Mouse (Mus musculus) hindbrain, embryonic 14.5 days (tissue): Measurements from ENCODE around the gene Slc38a2. TPM values are rescaled to one million over a fixed set of nuclear protein-coding genes. Genes with fewer than 3 reads are reported as not detected.

ENCODE experiments used
- ATAC-seq: fragments of 200-750 bp; cut with Nextera tagmentation; 2 replicates; pipeline ENCODE4 v1.8.0; 2017; ENCODE audit warnings: moderate number of reproducible peaks, mild to moderate bottlenecking, moderate TSS enrichment, moderate library complexity; ENCODE audit not compliant: low FRiP score
- DNase-seq: peaks from one replicate; pipeline ENCODE4 v3.0.0-alpha.2; 2015; ENCODE audit warnings: low spot score
- H3K27ac ChIP-seq: fragments of 300-500 bp; sonication (generic); 2 replicates; pipeline ENCODE4 v1.5.1; 2014; ENCODE audit warnings: mild to moderate bottlenecking, moderate library complexity
- H3K27me3 ChIP-seq: fragments of 300-500 bp; sonication (generic); 2 replicates; pipeline ENCODE4 v1.6.1; 2014; ENCODE audit warnings: mild to moderate bottlenecking, low read length, mixed read lengths; ENCODE audit not compliant: control insufficient read depth, insufficient read depth
- H3K36me3 ChIP-seq: fragments of 300-500 bp; sonication (generic); replicated peaks from 2 replicates; pipeline ENCODE4 v1.6.1; 2014; ENCODE audit not compliant: control insufficient read depth, insufficient read depth
- H3K4me1 ChIP-seq: fragments of 300-500 bp; sonication (generic); replicated peaks from 2 replicates; pipeline ENCODE4 v1.6.1; 2014; ENCODE audit warnings: antibody characterized with exemption, low read length, mixed read lengths; ENCODE audit not compliant: control insufficient read depth, insufficient read depth
- H3K4me2 ChIP-seq: fragments of 300-500 bp; sonication (generic); replicated peaks from 2 replicates; pipeline ENCODE4 v1.6.1; 2014; ENCODE audit warnings: mild to moderate bottlenecking, moderate library complexity
- H3K4me3 ChIP-seq: fragments of 300-500 bp; sonication (generic); replicated peaks from 2 replicates; pipeline ENCODE4 v1.5.1; 2014; ENCODE audit warnings: mild to moderate bottlenecking, low read length
- H3K9ac ChIP-seq: fragments of 300-500 bp; sonication (generic); 2 replicates; pipeline ENCODE4 v1.6.1; 2014
- H3K9me3 ChIP-seq: fragments of 300-500 bp; sonication (generic); 2 replicates; pipeline ENCODE4 v1.6.1; 2016; ENCODE audit warnings: low read length; ENCODE audit not compliant: control insufficient read depth
- WGBS: fragments of 180-500 bp; shearing (Covaris S2); extraction: QIAGEN DNeasy Blood & Tissue Kit; methylation state at CpG from one replicate; pipeline ENCODE4 v1.1.7; 2014; 5-methylcytosine and 5-hydroxymethylcytosine counted together
- polyA plus RNA-seq: library from polyadenylated mRNA; unstranded; fragments of >200 nt; fragmentation: Nextera tagmentation; extraction: Ambion mirVana; gene quantifications from 2 replicates; pipeline ENCODE4 v1.2.1, GENCODE M21; 2014

Slc38a2 gene
- polyA plus RNA-seq, 1 experiment from 2014 or later = 125 TPM

DNA sequence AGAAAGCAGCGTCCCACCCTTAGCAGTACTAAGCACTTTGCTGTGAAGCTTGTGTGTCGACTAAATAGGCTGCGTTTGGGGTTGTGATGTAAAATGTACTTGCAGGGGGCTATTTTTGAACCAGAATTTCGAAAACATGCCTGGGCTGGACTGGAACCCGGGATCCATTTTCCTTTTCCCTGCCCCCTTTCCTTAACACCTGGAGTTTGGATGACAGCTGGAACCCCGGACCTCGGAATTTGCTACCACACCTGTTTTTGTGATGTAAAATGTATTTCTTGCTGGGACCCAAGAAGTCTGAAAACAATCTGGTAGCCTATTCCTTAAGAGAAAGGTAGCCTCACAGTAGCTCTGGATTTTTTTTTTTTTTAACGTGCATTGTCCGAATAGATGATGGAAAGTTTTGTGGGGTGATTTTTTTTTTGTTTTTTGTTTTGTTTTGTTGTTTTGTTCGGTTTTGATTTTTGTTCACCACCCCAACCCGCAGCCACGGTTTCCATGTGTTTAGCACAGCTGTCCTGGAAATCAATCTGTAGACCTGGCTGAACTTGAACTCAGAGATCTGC lies 3.0 kb upstream of the Slc38a2 start:
- 91% methylated on average over 12 of the region's 12 CpGs for WGBS
- Histone ChIP-seq H3K9ac (no peak overlapping the region), H3K4me3 (no peak overlapping the region), H3K27me3 (no peaks in the 10 kb centered on the region), H3K4me1 (peaks cover 4% of the 10 kb centered on the region), H3K9me3 (no peaks in the 10 kb centered on the region), H3K27ac (no peak overlapping the region), H3K4me2 (no peak overlapping the region), H3K36me3 (peaks cover 10% of the 10 kb centered on the region)
- DNase-seq = no peak
- ATAC-seq = no peak

- H3K27ac ChIP-seq = peak overlapping the region; percentile 100; the same call in 1 of the 2 replicates
- DNase-seq (no peak), ATAC-seq (no peak)
- H3K9me3 ChIP-seq = no peaks in the 10 kb centered on the region
- H3K9ac ChIP-seq = peak overlapping the region; percentile 100; the same call in 1 of the 2 replicates
- 30% methylated on average over 13 of the region's 13 CpGs for WGBS
- H3K4me1 ChIP-seq = peaks cover 22% of the 10 kb centered on the region
- no peaks in the 10 kb centered on the region for H3K27me3 ChIP-seq
- peaks cover 27% of the 10 kb centered on the region for H3K36me3 ChIP-seq
- H3K4me2 ChIP-seq = peak overlapping the region; percentile 83
- H3K4me3 ChIP-seq = peak overlapping the region; percentile 93
Measured at GRCm38 (mm10) chr15:96700766-96701165, 1.2 kb upstream of the Slc38a2 start.

DNA sequence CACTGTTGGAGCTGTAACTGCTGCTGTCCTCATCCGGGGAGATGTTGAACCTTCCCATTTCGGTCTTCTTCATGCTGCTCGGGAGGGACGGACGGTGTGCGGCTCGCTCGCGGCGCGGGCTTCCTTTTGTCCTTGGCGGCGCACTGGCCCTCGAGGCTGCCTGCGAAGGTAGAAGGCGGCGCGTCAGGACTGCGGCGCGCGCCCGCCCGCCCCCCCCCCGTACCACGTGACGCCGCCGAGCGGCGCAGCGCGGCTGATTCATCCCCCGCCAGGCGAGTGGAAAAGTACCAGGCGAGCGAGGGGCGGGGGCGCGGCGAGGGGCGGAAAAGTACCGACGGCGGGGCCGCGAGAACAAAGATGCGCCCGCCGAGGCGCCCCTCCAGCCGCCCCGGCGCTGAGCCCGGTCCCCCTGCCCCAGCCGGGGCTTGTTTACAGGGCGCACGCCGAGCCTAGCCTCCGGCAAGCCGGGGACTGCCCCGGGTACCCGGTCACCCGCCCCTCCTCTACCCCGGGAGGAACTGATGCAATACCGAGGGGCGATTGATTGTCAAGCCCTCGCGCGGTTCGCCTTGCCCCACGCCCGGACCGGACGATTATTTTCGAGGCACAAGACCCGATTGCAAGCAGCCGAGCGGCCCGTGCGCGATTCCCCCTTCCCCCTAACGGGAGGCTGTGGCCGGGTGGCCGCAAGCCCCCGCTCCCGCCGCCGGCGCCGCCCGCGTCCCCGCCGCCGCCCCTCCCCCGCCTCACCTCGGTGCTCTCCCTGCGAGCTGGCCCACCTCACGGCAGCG lies 677 bp downstream of the Slc38a2 start:
- DNase-seq (peak; percentile 87), ATAC-seq (peak; percentile 84)
- Histone ChIP-seq H3K27ac (peak overlapping the region; percentile 100), H3K9me3 (no peaks in the 10 kb centered on the region), H3K4me1 (peaks cover 34% of the 10 kb centered on the region), H3K36me3 (peaks cover 47% of the 10 kb centered on the region), H3K4me3 (peak overlapping the region; percentile 93), H3K4me2 (peak overlapping the region; percentile 83), H3K9ac (peak overlapping the region; percentile 100), H3K27me3 (no peaks in the 10 kb centered on the region)
- under 1% methylated on average over 97 of the region's 101 CpGs for WGBS

- Histone ChIP-seq H3K4me2 (peak overlapping the region; percentile 83), H3K27ac (peak overlapping the region; percentile 100), H3K4me3 (peak overlapping the region; percentile 93), H3K9me3 (no peaks in the 10 kb centered on the region), H3K27me3 (no peaks in the 10 kb centered on the region), H3K9ac (peak overlapping the region; percentile 100), H3K4me1 (peaks cover 39% of the 10 kb centered on the region), H3K36me3 (peaks cover 54% of the 10 kb centered on the region)
- 21% methylated on average over 19 of the region's 19 CpGs for WGBS
- ATAC-seq = peak; percentile 4
- peak; percentile 37 for DNase-seq
Measured at GRCm38 (mm10) chr15:96697901-96698657, 1.5 kb downstream of the Slc38a2 start.

- peaks cover 68% of the 10 kb centered on the region for H3K36me3 ChIP-seq
- H3K4me2 ChIP-seq = peak overlapping the region; percentile 83
- H3K27me3 ChIP-seq = no peaks in the 10 kb centered on the region
- no peak for DNase-seq
- peak overlapping the region; percentile 36; the same call in 1 of the 2 replicates for H3K27ac ChIP-seq
- peak overlapping the region; percentile 93 for H3K4me3 ChIP-seq
- peaks cover 39% of the 10 kb centered on the region for H3K4me1 ChIP-seq
- ATAC-seq = no peak
- 69% methylated on average over 13 of the region's 13 CpGs for WGBS
- no peaks in the 10 kb centered on the region for H3K9me3 ChIP-seq
- peak overlapping the region; percentile 100 for H3K9ac ChIP-seq
Measured at GRCm38 (mm10) chr15:96696486-96697284, 2.8 kb downstream of the Slc38a2 start.

- Histone ChIP-seq H3K4me2 (peak overlapping the region; percentile 83), H3K27ac (no peak overlapping the region), H3K4me1 (peaks cover 39% of the 10 kb centered on the region), H3K4me3 (peak overlapping the region; percentile 93), H3K9ac (peak overlapping the region; percentile 100; the same call in 1 of the 2 replicates), H3K27me3 (no peaks in the 10 kb centered on the region), H3K36me3 (peaks cover 78% of the 10 kb centered on the region), H3K9me3 (no peaks in the 10 kb centered on the region)
- 76% methylated on average over 26 of the region's 26 CpGs for WGBS
- no peak for ATAC-seq
- DNase-seq = no peak
Measured at GRCm38 (mm10) chr15:96695455-96696421, 3.8 kb downstream of the Slc38a2 start.

GRCm38 (mm10) chr15:96694988-96695387 lies 4.5 kb downstream of the Slc38a2 start:
- no peak for DNase-seq
- ATAC-seq = no peak
- Histone ChIP-seq H3K9me3 (no peaks in the 10 kb centered on the region), H3K4me2 (peak overlapping the region; percentile 83), H3K27me3 (no peaks in the 10 kb centered on the region), H3K27ac (no peak overlapping the region), H3K4me1 (peaks cover 39% of the 10 kb centered on the region), H3K9ac (no peak overlapping the region), H3K36me3 (peaks cover 85% of the 10 kb centered on the region), H3K4me3 (no peak overlapping the region)
- 93% methylated on average over 7 of the region's 7 CpGs for WGBS

GRCm38 (mm10) chr15:96693688-96694087 lies 5.8 kb downstream of the Slc38a2 start:
- 70% methylated on average over 14 of the region's 14 CpGs for WGBS
- no peaks in the 10 kb centered on the region for H3K27me3 ChIP-seq
- H3K4me3 ChIP-seq = no peak overlapping the region
- DNase-seq (no peak), ATAC-seq (no peak)
- peaks cover 96% of the 10 kb centered on the region for H3K36me3 ChIP-seq
- H3K4me2 ChIP-seq = 0 out of 2 replicates have a peak overlapping the region, but pooled peaks have one; percentile 22
- peak overlapping the region; percentile 40 for H3K27ac ChIP-seq
- H3K4me1 ChIP-seq = peaks cover 39% of the 10 kb centered on the region
- H3K9me3 ChIP-seq = no peaks in the 10 kb centered on the region
- H3K9ac ChIP-seq = no peak overlapping the region
